Mouse (Mus musculus) retina, postnatal 7 days (tissue): ENCODE measurements at regions not wholly inside any gene's neighbourhood (a gene's known extent, or its start where the extent isn't known, plus 50 kb on each side); places are given as distances from the start of the nearest gene placed in this dataset.

Experiments used
- DNase-seq: peaks from one replicate; pipeline ENCODE4 v3.0.0-alpha.2; 2012; ENCODE audit warnings: low read depth, low spot score

DNA sequence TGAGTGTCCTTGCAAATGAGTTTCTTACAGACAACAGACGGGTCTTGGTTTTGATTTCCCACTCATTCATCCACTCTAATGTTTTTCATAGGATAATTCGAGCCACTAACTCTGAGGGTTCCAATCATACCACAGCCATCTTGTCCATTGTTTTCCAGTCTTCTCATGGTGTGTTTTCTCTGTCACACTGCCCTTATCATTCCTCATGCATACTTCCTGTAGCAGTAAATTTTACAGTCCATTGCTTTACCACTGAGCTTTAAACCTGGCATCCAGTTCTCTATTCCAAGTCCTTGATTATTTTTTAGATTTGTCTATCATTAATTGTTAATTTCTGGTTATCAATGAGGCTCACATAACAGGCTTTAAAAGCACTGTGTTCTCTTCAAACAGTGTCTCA, 290.0 kb upstream of the Nrsn1 start:
- no peak for DNase-seq

- no peak for DNase-seq
Measured at GRCm38 (mm10) chr13:25554962-25555361, 284.7 kb upstream of the Nrsn1 start.

- DNase-seq = no peak
Measured at GRCm38 (mm10) chr13:25548551-25548950, 278.2 kb upstream of the Nrsn1 start.

- no peak for DNase-seq
Measured at GRCm38 (mm10) chr13:25547150-25548145, 277.1 kb upstream of the Nrsn1 start.

DNA sequence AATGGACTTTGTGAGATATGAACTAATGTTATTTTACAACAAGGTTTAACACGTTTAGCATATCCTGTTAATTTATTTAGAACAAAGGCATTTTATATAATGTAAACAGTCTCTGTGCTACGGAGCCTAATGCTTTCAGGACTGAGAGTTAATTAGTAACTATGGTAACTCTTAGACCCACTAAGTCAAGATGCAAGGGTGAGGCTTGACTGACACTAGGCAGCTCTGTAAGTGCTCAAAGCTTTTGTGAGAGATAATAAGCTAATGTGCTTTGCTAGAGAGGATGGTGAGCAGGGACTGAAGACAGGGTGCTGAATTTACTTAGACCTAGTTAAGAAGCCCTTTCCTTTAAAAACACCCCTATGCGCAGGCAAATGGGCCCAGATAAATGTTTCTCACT, 253.8 kb upstream of the Nrsn1 start:
- no peak for DNase-seq

DNA sequence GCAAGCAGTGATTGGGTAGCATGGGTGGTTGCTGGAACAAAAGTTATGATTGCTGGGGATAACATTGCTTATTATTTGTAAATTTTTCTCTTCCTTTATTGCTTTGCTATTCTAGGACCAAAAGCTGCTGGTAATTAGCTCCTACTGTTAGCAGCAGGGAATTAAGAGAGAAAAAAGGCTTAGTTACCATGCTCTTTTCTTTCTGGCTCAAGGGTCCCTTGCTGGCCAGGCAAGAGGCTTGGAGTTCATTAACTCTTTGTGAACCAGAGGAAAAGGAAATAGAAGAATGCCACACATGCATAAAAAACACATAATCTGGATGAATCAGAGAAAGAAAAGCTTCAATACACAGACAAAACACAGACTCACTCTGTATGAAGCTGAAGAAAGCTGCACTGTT, 237.1 kb upstream of the Nrsn1 start:
- DNase-seq = no peak

- DNase-seq = no peak
Measured at GRCm38 (mm10) chr13:25494492-25495034, 224.3 kb upstream of the Nrsn1 start.

- no peak for DNase-seq
Measured at GRCm38 (mm10) chr13:25490036-25490435, 219.7 kb upstream of the Nrsn1 start.

DNA sequence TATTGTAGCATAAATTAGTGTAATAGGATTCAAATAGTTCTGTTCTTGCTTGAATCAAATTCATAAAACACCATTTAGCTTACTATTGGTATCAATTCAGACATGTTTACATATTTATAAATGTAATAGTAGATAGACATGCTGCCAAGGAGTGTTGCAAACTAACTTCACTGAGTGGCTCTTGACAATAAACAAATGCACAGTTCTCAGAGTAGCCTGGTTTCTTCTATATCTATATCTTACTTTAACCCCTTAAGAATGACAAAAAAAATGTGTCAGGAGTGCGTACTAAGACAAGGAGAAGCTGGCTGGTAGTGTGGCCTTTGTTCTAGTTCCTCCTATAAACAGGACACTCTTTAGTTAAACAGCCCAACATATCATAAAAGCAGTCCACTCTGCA, 213.0 kb upstream of the Nrsn1 start:
- DNase-seq = no peak

DNA sequence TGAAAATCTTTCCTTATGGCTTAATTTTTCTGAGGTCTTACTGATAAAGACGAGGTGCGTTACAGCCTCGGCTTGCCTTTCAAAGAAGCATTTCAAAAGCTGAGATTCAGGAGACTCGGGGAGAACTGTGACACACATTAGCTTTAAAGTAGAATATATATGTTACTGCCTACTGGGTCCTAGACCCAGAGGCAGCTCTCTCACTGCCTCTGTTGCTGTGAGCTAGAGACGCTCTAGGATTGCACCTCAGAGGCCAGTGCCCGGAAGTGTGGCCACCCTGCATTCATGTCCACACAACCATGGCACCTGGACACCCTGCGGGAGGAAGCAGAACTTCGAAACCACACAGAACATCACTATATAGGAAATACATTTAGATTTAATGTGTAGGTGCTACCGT, 181.6 kb upstream of the Nrsn1 start:
- DNase-seq = no peak

DNA sequence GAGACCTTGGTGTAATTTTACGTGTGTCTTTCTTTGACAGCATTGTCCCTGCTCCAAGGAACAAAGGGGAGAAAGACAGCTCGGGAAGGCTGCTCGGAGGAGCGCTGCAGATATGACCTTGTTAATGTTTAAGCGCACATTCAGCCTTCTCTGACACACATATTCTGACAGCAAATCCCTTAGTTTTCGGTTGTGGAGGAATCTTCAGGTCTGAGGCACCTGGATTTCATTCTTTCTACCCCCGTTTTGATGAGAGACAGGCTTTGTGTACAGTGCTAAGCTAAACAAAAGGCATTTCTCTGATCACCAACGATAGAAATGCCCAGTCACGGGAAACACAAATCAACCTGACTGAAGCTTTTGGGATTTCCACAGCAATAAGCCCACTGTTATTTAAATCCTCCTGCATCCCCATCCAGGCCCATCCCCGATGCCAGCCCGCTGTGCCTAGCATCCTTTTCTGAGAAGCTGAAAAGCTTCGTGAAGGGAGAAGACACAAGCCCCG, 181.1 kb upstream of the Nrsn1 start:
- DNase-seq = no peak

- no peak for DNase-seq
Measured at GRCm38 (mm10) chr13:25429701-25430418, 159.6 kb upstream of the Nrsn1 start.

DNA sequence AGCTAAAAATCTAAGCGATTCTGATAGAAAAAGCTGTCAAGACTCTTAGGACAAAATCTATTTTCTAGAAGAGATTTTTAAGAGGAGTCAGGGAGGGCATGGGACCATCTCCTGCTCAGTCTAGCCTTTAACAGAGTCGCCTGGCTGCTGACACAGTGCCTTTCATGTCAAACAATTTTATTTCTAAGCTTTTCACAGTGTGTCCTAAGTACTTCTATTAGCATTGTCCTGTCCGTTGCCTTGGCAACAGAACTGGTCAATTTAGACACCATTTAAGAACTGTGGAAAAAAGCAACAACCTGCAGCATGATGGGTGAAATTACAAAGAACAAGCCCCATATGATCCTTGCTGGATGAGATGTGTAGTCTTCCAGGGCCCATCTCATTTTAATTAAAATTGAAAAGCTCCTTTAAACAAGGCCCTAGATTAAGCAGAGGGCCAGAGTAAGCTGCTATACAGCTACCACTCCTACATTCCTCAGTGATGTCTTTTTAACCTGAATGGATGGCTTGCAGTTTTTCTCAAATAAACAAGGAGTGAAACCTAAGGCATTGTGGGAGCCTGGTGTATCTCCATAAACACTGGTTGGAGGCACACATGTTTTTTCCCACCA, 133.0 kb upstream of the Nrsn1 start:
- DNase-seq = no peak

DNA sequence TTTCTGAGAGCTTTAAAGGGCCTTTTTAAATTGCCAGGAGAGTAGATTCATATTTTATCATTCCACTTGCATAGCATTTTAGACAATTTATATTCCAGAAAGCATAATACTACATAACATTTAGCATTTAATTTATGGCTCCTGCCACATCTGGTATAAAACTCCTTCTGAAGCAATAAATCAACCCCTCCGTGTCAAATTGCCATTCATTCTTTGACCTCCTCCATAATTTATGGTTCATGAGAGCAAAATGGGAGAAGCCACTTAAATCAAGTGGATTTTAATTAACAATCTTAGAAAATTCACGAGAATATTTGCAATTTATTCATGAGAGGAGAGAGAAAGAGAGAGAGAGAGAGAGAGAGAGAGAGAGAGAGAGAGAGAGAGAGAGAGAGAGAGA, 132.4 kb upstream of the Nrsn1 start:
- no peak for DNase-seq

- no peak for DNase-seq
Measured at GRCm38 (mm10) chr13:25401936-25402504, 131.7 kb upstream of the Nrsn1 start.

GRCm38 (mm10) chr13:25392770-25393290, 122.5 kb upstream of the Nrsn1 start:
- DNase-seq = no peak

- no peak for DNase-seq
Measured at GRCm38 (mm10) chr13:25362627-25362967, 92.3 kb upstream of the Nrsn1 start.

- DNase-seq = no peak
Measured at GRCm38 (mm10) chr13:25361850-25362626, 91.7 kb upstream of the Nrsn1 start.

GRCm38 (mm10) chr13:25347558-25347957, 77.3 kb upstream of the Nrsn1 start:
- no peak for DNase-seq

DNA sequence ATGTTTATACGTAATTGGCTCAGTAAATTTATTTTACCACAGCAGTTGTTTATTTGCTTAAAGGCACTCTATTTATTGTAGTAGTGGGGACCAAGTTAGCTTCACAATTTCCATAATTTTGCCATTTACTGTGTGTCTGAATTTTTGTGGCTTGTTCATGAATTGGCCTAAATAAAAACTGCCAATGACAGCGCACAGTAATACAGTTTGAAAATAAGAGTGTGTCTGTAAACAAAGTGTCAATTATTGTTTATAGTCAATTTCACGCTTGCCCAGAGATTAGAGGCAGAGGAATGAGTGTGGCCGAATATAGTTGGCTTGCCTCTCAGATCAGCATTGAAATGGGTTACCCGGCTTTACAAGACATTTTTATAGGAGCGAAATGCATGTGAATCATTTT, 73.0 kb upstream of the Nrsn1 start:
- no peak for DNase-seq

DNA sequence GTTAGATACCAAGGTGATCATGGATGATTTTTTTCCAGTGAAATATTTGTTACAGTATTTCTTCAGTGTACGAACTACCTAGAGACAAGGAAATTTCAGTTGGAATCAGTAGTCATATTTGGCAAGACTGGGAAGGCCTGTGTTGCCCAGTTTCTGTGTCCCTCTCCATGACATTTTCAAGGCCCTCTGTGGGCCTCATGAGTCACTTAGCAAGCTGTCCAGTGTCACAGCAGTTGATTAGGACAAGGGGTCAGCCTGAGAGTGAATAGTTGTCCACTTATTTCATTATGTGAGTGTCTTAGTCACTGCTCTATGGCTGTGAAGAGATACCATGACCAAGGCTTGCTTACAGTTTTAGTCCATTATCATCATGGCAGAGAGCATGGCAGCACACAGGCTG, 71.5 kb upstream of the Nrsn1 start:
- DNase-seq = no peak
